Mouse (Mus musculus) embryo, embryonic 10 days (tissue): Measurements from ENCODE around the gene Ell3.

Experiments
- DNase-seq: peaks from one replicate; pipeline ENCODE4 v3.0.0-alpha.2; 2015; ENCODE audit warnings: low spot score

The Ell3 gene

GRCm38 (mm10) chr2:121448136-121448535, 4.1 kb upstream of the Ell3 start:
- peak; percentile 45 for DNase-seq

GRCm38 (mm10) chr2:121447006-121447405, 2.9 kb upstream of the Ell3 start:
- DNase-seq, result no peak

GRCm38 (mm10) chr2:121446506-121446905, 2.4 kb upstream of the Ell3 start:
- DNase-seq, result no peak

- no peak for DNase-seq
Measured at GRCm38 (mm10) chr2:121445117-121445516, 1.0 kb upstream of the Ell3 start.

- DNase-seq, result no peak
Measured at GRCm38 (mm10) chr2:121443068-121443349, 1.1 kb downstream of the Ell3 start.

GRCm38 (mm10) chr2:121442259-121443067, 1.6 kb downstream of the Ell3 start:
- DNase-seq, result peak; percentile 51

- DNase-seq, result no peak
Measured at GRCm38 (mm10) chr2:121441800-121442199, 2.3 kb downstream of the Ell3 start.

- no peak for DNase-seq
Measured at GRCm38 (mm10) chr2:121440834-121441605, 3.1 kb downstream of the Ell3 start.

GRCm38 (mm10) chr2:121439746-121440145, 4.3 kb downstream of the Ell3 start:
- DNase-seq, result no peak

GRCm38 (mm10) chr2:121434854-121435253, 9.2 kb downstream of the Ell3 start:
- DNase-seq, result peak; percentile 48

GRCm38 (mm10) chr2:121425890-121426289, 18.2 kb downstream of the Ell3 start:
- no peak for DNase-seq

GRCm38 (mm10) chr2:121423166-121423565, 20.9 kb downstream of the Ell3 start:
- DNase-seq, result no peak

GRCm38 (mm10) chr2:121418476-121418875, 25.6 kb downstream of the Ell3 start:
- DNase-seq, result no peak

- no peak for DNase-seq
Measured at GRCm38 (mm10) chr2:121416356-121416755, 27.7 kb downstream of the Ell3 start.

- no peak for DNase-seq
Measured at GRCm38 (mm10) chr2:121415591-121415990, 28.5 kb downstream of the Ell3 start.

GRCm38 (mm10) chr2:121415103-121415502, 29.0 kb downstream of the Ell3 start:
- DNase-seq, result no peak

GRCm38 (mm10) chr2:121414139-121414685, 29.9 kb downstream of the Ell3 start:
- peak; percentile 57 for DNase-seq

GRCm38 (mm10) chr2:121413387-121414042, 30.6 kb downstream of the Ell3 start, which contains the start of the genes Pdia3 and Catsper2:
Gene Pdia3 (plus strand): TSS chr2:121413775.
Gene Catsper2 (minus strand): TSS chr2:121413792.
- peak; percentile 98 for DNase-seq

- peak; percentile 49 for DNase-seq
Measured at GRCm38 (mm10) chr2:121412843-121413386, 31.2 kb downstream of the Ell3 start.

- DNase-seq, result peak; percentile 33
Measured at GRCm38 (mm10) chr2:121408160-121408559, 35.9 kb downstream of the Ell3 start.

GRCm38 (mm10) chr2:121403296-121403695, 40.8 kb downstream of the Ell3 start:
- no peak for DNase-seq

GRCm38 (mm10) chr2:121396624-121397023, 47.5 kb downstream of the Ell3 start:
- DNase-seq, result peak; percentile 86
